Mouse (Mus musculus) neural tube, embryonic 13.5 days (tissue): ENCODE results near the gene Stxbp5. TPM values are rescaled to one million over a fixed set of nuclear protein-coding genes. Genes with fewer than 3 reads are reported as not detected.
A peak's percentile ranks its signal among the peaks of the same experiment; 100 is the strongest.

Experiments
- ATAC-seq: fragments of 200-750 bp; cut with Nextera tagmentation; 2 replicates; pipeline ENCODE4 v1.8.0; 2017; ENCODE audit warnings: low read depth, mild to moderate bottlenecking, moderate TSS enrichment, moderate library complexity
- H3K27ac ChIP-seq: fragments of 300-500 bp; sonication (generic); replicated peaks from 2 replicates; pipeline ENCODE4 v1.5.1; 2015; ENCODE audit warnings: moderate library complexity, mild to moderate bottlenecking, inconsistent platforms
- H3K27me3 ChIP-seq: fragments of 300-500 bp; sonication (generic); 2 replicates; pipeline ENCODE4 v1.6.1; 2015; ENCODE audit warnings: mild to moderate bottlenecking, inconsistent platforms
- H3K36me3 ChIP-seq: fragments of 300-500 bp; sonication (generic); 2 replicates; pipeline ENCODE4 v1.6.1; 2015; ENCODE audit warnings: mild to moderate bottlenecking, inconsistent platforms
- H3K4me1 ChIP-seq: fragments of 300-500 bp; sonication (generic); replicated peaks from 2 replicates; pipeline ENCODE4 v1.6.1; 2015; ENCODE audit warnings: inconsistent platforms
- H3K4me2 ChIP-seq: fragments of 300-500 bp; sonication (generic); 2 replicates; pipeline ENCODE4 v1.6.1; 2015; ENCODE audit warnings: inconsistent platforms, mild to moderate bottlenecking, moderate library complexity
- H3K4me3 ChIP-seq: fragments of 300-500 bp; sonication (generic); 2 replicates; pipeline ENCODE4 v1.5.1; 2015; ENCODE audit warnings: mild to moderate bottlenecking, inconsistent platforms
- H3K9ac ChIP-seq: fragments of 300-500 bp; sonication (generic); 2 replicates; pipeline ENCODE4 v1.6.1; 2015; ENCODE audit warnings: moderate library complexity, mild to moderate bottlenecking, inconsistent platforms
- H3K9me3 ChIP-seq: fragments of 300-500 bp; sonication (generic); 2 replicates; pipeline ENCODE4 v1.6.1; 2016; ENCODE audit warnings: inconsistent platforms
- WGBS: fragments of 180-500 bp; shearing (Covaris S2); methylation state at CpG from one replicate; pipeline ENCODE4 v1.1.7; 2015; 5-methylcytosine and 5-hydroxymethylcytosine counted together
- polyA plus RNA-seq: library from polyadenylated mRNA; unstranded; fragments of >200 nt; fragmentation: Nextera tagmentation; extraction: Ambion mirVana; gene quantifications from 2 replicates; pipeline ENCODE4 v1.2.1, GENCODE M21; 2015

Stxbp5 gene
- polyA plus RNA-seq, 1 experiment from 2014 or later: 8.3 TPM

GRCm38 (mm10) chr10:9794429-9794828, 106.5 kb downstream of the Stxbp5 start:
- H3K27me3 ChIP-seq: no peaks in the 10 kb centered on the region
- no peak overlapping the region for H3K4me2 ChIP-seq
- H3K9ac ChIP-seq: no peak overlapping the region
- H3K36me3 ChIP-seq: peaks cover 41% of the 10 kb centered on the region
- ATAC-seq: no peak
- no peaks in the 10 kb centered on the region for H3K9me3 ChIP-seq
- H3K4me3 ChIP-seq: no peak overlapping the region
- H3K27ac ChIP-seq: no peak overlapping the region
- H3K4me1 ChIP-seq: no peaks in the 10 kb centered on the region

- Histone ChIP-seq H3K4me2 (no peak overlapping the region), H3K27me3 (no peaks in the 10 kb centered on the region), H3K4me3 (no peak overlapping the region), H3K9ac (no peak overlapping the region), H3K9me3 (no peaks in the 10 kb centered on the region), H3K27ac (no peak overlapping the region), H3K36me3 (peaks cover 38% of the 10 kb centered on the region), H3K4me1 (no peaks in the 10 kb centered on the region)
- WGBS: 86% methylated on average over 3 of the region's 3 CpGs
- no peak for ATAC-seq
These were observed 109.9 kb downstream of the Stxbp5 start for GRCm38 (mm10) chr10:9790947-9791346.

GRCm38 (mm10) chr10:9786461-9786860, 114.4 kb downstream of the Stxbp5 start:
- Histone ChIP-seq H3K9ac (no peak overlapping the region), H3K36me3 (peaks cover 23% of the 10 kb centered on the region), H3K9me3 (no peaks in the 10 kb centered on the region), H3K27me3 (no peaks in the 10 kb centered on the region), H3K4me2 (no peak overlapping the region), H3K4me3 (no peak overlapping the region), H3K27ac (no peak overlapping the region), H3K4me1 (no peaks in the 10 kb centered on the region)
- ATAC-seq: no peak
- WGBS: 90% methylated on average over 11 of the region's 11 CpGs

DNA sequence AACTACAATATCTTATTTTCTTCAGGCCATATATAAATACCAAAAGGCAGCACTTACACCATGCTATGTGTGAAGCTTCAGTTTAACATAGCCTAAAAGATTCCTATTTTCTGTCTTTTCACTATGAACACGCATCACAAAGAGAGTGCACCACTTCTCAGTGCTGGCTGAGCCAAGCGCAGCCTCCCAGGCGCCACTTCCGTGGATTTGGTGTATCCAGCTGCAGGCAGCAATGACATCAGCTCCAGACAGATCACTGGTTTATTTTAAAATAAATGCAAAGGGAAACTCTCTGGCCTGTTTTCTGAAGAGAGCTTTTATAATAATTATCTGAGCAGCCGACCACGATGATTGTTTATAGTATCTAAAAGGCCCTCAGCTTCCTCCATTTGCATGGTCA, 115.2 kb downstream of the Stxbp5 start:
- no peaks in the 10 kb centered on the region for H3K4me1 ChIP-seq
- H3K9me3 ChIP-seq: no peaks in the 10 kb centered on the region
- no peak overlapping the region for H3K9ac ChIP-seq
- 86% methylated on average over 6 of the region's 6 CpGs for WGBS
- H3K27ac ChIP-seq: no peak overlapping the region
- H3K36me3 ChIP-seq: peaks cover 17% of the 10 kb centered on the region
- H3K4me3 ChIP-seq: no peak overlapping the region
- no peak for ATAC-seq
- no peak overlapping the region for H3K4me2 ChIP-seq
- no peaks in the 10 kb centered on the region for H3K27me3 ChIP-seq

- 60% methylated on average over 4 of the region's 4 CpGs for WGBS
- Histone ChIP-seq H3K27me3 (no peaks in the 10 kb centered on the region), H3K4me2 (no peak overlapping the region), H3K36me3 (no peaks in the 10 kb centered on the region), H3K9ac (no peak overlapping the region), H3K27ac (no peak overlapping the region), H3K9me3 (no peaks in the 10 kb centered on the region), H3K4me3 (no peak overlapping the region), H3K4me1 (no peaks in the 10 kb centered on the region)
- ATAC-seq: no peak
These were observed 121.0 kb downstream of the Stxbp5 start for GRCm38 (mm10) chr10:9779864-9780263.

GRCm38 (mm10) chr10:9770261-9770660, 130.6 kb downstream of the Stxbp5 start:
- Histone ChIP-seq H3K4me1 (no peaks in the 10 kb centered on the region), H3K9me3 (no peaks in the 10 kb centered on the region), H3K36me3 (peaks cover 33% of the 10 kb centered on the region), H3K9ac (no peak overlapping the region), H3K4me2 (no peak overlapping the region), H3K27ac (no peak overlapping the region), H3K27me3 (no peaks in the 10 kb centered on the region), H3K4me3 (no peak overlapping the region)
- no peak for ATAC-seq
- WGBS: 69% methylated on average over 12 of the region's 12 CpGs

- Histone ChIP-seq H3K27me3 (no peaks in the 10 kb centered on the region), H3K27ac (no peak overlapping the region), H3K9ac (no peak overlapping the region), H3K9me3 (no peaks in the 10 kb centered on the region), H3K4me1 (no peaks in the 10 kb centered on the region), H3K4me2 (no peak overlapping the region), H3K4me3 (no peak overlapping the region), H3K36me3 (peaks cover 46% of the 10 kb centered on the region)
- 85% methylated on average over 5 of the region's 5 CpGs for WGBS
- ATAC-seq: no peak
These were observed 137.0 kb downstream of the Stxbp5 start for GRCm38 (mm10) chr10:9763831-9764230.

DNA sequence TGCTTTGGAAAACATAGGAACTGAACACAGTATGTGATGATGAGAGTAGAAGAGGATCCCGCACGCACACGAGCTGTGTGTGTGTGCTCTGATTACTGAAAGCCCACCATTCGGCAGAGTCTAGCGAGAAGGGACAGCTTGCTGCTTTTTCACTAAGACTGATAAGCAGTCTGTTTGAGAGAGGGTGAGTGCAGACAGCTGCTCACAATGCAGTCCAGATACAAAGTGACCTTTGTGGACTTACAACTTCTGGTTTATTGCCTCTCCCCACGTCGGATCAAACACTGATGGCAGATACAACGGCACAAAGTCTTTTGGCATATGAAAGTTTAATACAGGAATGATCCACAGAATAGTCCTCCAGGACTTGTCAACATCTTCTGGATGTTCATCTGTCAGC, 140.6 kb downstream of the Stxbp5 start:
- WGBS: 79% methylated on average over 8 of the region's 8 CpGs
- Histone ChIP-seq H3K36me3 (peaks cover 27% of the 10 kb centered on the region), H3K4me2 (no peak overlapping the region), H3K4me1 (no peaks in the 10 kb centered on the region), H3K27me3 (no peaks in the 10 kb centered on the region), H3K4me3 (no peak overlapping the region), H3K9me3 (no peaks in the 10 kb centered on the region), H3K27ac (no peak overlapping the region), H3K9ac (no peak overlapping the region)
- no peak for ATAC-seq

GRCm38 (mm10) chr10:9756546-9756945, 144.3 kb downstream of the Stxbp5 start:
- Histone ChIP-seq H3K4me2 (no peak overlapping the region), H3K9me3 (no peaks in the 10 kb centered on the region), H3K27me3 (no peaks in the 10 kb centered on the region), H3K9ac (no peak overlapping the region), H3K27ac (no peak overlapping the region), H3K4me3 (no peak overlapping the region), H3K4me1 (no peaks in the 10 kb centered on the region), H3K36me3 (peaks cover 14% of the 10 kb centered on the region)
- WGBS: 68% methylated on average over 6 of the region's 6 CpGs
- no peak for ATAC-seq

GRCm38 (mm10) chr10:9754893-9755541, 145.9 kb downstream of the Stxbp5 start:
- Histone ChIP-seq H3K36me3 (peaks cover 1% of the 10 kb centered on the region; the same call in 1 of the 2 replicates), H3K27ac (no peak overlapping the region), H3K4me1 (no peaks in the 10 kb centered on the region), H3K9ac (no peak overlapping the region), H3K27me3 (no peaks in the 10 kb centered on the region), H3K9me3 (no peaks in the 10 kb centered on the region), H3K4me3 (no peak overlapping the region), H3K4me2 (no peak overlapping the region)
- WGBS: 39% methylated on average over 3 of the region's 3 CpGs
- ATAC-seq: 0 out of 2 replicates have a peak, but pooled peaks have one; percentile 19

GRCm38 (mm10) chr10:9733861-9734260, 167.0 kb downstream of the Stxbp5 start:
- no peaks in the 10 kb centered on the region for H3K4me1 ChIP-seq
- 87% methylated on average over 3 of the region's 3 CpGs for WGBS
- no peaks in the 10 kb centered on the region for H3K27me3 ChIP-seq
- H3K9ac ChIP-seq: no peak overlapping the region
- no peak overlapping the region for H3K4me2 ChIP-seq
- H3K36me3 ChIP-seq: no peaks in the 10 kb centered on the region
- H3K9me3 ChIP-seq: no peaks in the 10 kb centered on the region
- no peak overlapping the region for H3K27ac ChIP-seq
- ATAC-seq: no peak
- no peak overlapping the region for H3K4me3 ChIP-seq

DNA sequence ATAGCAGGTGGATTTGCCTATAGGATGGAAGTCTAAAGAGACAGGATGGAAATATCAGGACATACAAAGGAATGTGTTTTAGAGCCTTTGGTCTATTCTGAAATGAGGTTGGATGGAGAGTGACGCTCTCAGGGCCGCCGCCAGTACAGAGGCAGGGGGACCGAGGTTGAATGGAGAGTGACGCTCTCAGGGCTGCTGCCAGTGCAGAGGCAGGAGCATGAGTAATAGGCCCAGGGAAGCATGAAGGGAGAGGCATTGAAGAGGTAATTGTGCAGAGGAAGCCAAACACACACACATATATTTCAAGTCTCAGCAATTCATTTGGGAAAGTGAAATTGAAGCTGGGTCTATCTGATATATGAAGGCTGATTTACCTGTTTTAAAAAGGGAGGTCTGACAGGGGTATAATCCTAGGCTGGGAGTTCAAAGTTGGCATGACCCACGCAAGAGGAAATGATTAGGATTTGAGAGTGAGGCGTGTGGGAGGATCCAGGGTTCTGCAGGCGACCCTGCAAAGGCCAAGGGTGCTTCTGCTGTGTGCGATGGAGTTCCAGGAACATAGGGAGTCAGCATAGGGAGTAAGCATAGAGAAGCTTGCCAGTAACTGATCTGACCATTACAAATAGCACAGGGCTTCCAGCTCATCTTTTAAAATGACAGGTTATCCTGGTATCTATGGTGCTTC, 168.7 kb downstream of the Stxbp5 start:
- WGBS: 69% methylated on average over 9 of the region's 9 CpGs
- H3K4me3 ChIP-seq: no peak overlapping the region
- H3K9ac ChIP-seq: no peak overlapping the region
- no peaks in the 10 kb centered on the region for H3K9me3 ChIP-seq
- H3K27me3 ChIP-seq: no peaks in the 10 kb centered on the region
- no peaks in the 10 kb centered on the region for H3K36me3 ChIP-seq
- no peaks in the 10 kb centered on the region for H3K4me1 ChIP-seq
- no peak overlapping the region for H3K27ac ChIP-seq
- no peak overlapping the region for H3K4me2 ChIP-seq
- ATAC-seq: no peak
